Mouse (Mus musculus) lung, adult 10 weeks (tissue): ENCODE results near the gene Porcn. TPM values are rescaled to one million over a fixed set of nuclear protein-coding genes. Genes with fewer than 3 reads are reported as not detected.

ENCODE experiments used
- polyA plus RNA-seq: library from polyadenylated mRNA; stranded (reverse); fragments of 350-450 nt; fragmentation: Illumina TruSeq; extraction: RNeasy Lipid Tissue Mini Kit (QIAGEN cat#74804); gene quantifications from one replicate; pipeline ENCODE4 v1.2.3, GENCODE M21; 2014; ENCODE audit warnings: low read depth, low replicate concordance; ENCODE audit not compliant: insufficient read depth

Gene Porcn
- polyA plus RNA-seq = 14.2 TPM

GRCm38 (mm10) chrX:8206015-8206693, at the start of gene Porcn:
Porcn (minus strand) TSS chrX:8206525.

GRCm38 (mm10) chrX:8252334-8253285, 46.3 kb upstream of the Porcn start, which contains the start of gene Ftsj1:
Ftsj1 (minus strand) TSS chrX:8252406.

GRCm38 (mm10) chrX:8193419-8193723, 13.0 kb downstream of the Porcn start, which contains the start of gene Ebp:
Ebp (minus strand) TSS chrX:8193512.

GRCm38 (mm10) chrX:8175504-8176385, 30.6 kb downstream of the Porcn start, which contains the start of gene Tbc1d25:
Tbc1d25 (minus strand) TSS chrX:8176181.

GRCm38 (mm10) chrX:8145153-8145991, 61.0 kb downstream of the Porcn start, which contains the start of gene Rbm3:
Rbm3 (minus strand) TSS chrX:8145880.

Other genes starting within 250 kb of the Porcn start
- 0.48 TPM for gene Gata1, start 228.5 kb downstream of the Porcn start, polyA plus RNA-seq
- not detected for gene Glod5, start 188.0 kb downstream of the Porcn start, polyA plus RNA-seq
- 7.2 TPM for gene Suv39h1, start 131.8 kb downstream of the Porcn start, polyA plus RNA-seq
- gene Was, start 116.0 kb downstream of the Porcn start, polyA plus RNA-seq = 8.4 TPM
- 16.6 TPM for gene Wdr13, start 73.6 kb downstream of the Porcn start, polyA plus RNA-seq
- 236 TPM for gene Rbm3, start 60.6 kb downstream of the Porcn start, polyA plus RNA-seq
- gene Tbc1d25, start 30.3 kb downstream of the Porcn start, polyA plus RNA-seq = 3.7 TPM
- 41.6 TPM for gene Ebp, start 13.0 kb downstream of the Porcn start, polyA plus RNA-seq
- gene Ftsj1, start 45.9 kb upstream of the Porcn start, polyA plus RNA-seq = 14.5 TPM
- gene Slc38a5, start 64.6 kb upstream of the Porcn start, polyA plus RNA-seq = 23.9 TPM
- gene Ssxb10, start 120.9 kb upstream of the Porcn start, polyA plus RNA-seq = not detected
- not detected for gene Ssxb9, start 160.5 kb upstream of the Porcn start, polyA plus RNA-seq
- not detected for gene Ssxb1, start 206.8 kb upstream of the Porcn start, polyA plus RNA-seq